Mouse (Mus musculus): Measurements from ENCODE around the gene Olfr353.

DNA sequence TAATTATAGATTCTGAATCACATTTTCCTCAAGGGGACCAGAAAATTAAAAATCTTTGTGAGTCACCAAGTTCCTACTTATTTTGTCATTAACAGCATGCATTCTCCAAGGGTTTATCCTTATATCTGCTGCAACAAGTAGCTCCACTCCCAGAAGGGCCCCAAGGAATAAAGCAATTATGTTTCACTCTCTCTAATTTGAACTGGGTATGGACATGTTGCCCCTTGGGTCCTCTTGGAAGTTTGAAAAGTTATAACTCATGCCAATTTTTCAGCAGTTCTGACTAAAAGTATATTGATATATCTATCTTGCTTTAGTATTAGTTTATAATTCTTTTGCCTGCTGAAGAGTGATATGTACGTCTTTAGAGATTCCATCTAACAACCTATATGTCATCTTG, 24.6 kb downstream of the Olfr353 start, which contains the start of gene Olfr352:
- no peak for TF ChIP-seq CTCF (IDR thresholded peaks at IDR 0.05; ENCODE audit: borderline replicate concordance, extremely low read depth, insufficient read depth, insufficient read length)
- TF ChIP-seq POLR2A (IDR thresholded peaks at IDR 0.05; ENCODE audit: borderline replicate concordance, extremely low read depth, insufficient read depth, insufficient read length, poor library complexity, severe bottlenecking) = no peak
